Mouse (Mus musculus): Measurements from ENCODE around the gene Fscn1.

DNA sequence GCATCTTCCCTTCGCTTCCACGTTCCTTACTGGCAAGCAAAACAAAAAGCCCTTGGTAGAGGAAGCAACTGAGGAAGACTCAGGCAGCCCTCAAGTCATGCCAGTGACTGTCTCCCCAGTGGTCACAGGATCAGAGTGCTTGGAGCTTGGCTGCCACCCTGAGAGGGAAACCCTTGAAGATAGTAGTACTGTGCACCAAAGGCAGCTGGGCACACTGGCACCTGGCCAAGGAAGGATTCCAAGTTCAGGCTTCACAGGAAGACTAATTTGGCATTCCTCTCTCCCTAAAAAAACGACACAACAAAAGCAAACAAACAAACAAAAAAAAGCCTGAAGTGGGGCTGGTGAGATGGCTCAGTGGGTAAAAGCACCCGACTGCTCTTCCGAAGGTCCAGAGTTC is 28.4 kb downstream of the Fscn1 start:
- TF ChIP-seq POLR2A (IDR thresholded peaks at IDR 0.05; ENCODE audit: insufficient read depth, low read depth, low read length) (no peak), CTCF (IDR thresholded peaks at IDR 0.05; ENCODE audit: insufficient read depth, low read depth, low read length) (no peak)

Data from olfactory bulb, adult 2 months (tissue).